Mouse (Mus musculus) embryonic facial prominence, embryonic 11.5 days (tissue): ENCODE measurements around the gene Tns3. TPM values are rescaled to one million over a fixed set of nuclear protein-coding genes. Genes with fewer than 3 reads are reported as not detected.

Experiments
- ATAC-seq: fragments of 200-750 bp; cut with Nextera tagmentation; replicated peaks from 2 replicates; pipeline ENCODE4 v1.8.0; 2017; ENCODE audit warnings: low read depth; ENCODE audit not compliant: insufficient number of reproducible peaks, low FRiP score, low TSS enrichment
- DNase-seq: peaks from one replicate; pipeline ENCODE4 v3.0.0-alpha.2; 2015; ENCODE audit warnings: low spot score
- H3K27ac ChIP-seq: fragments of 300-500 bp; sonication (generic); replicated peaks from 2 replicates; pipeline ENCODE4 v1.5.1; 2014; ENCODE audit warnings: mild to moderate bottlenecking, low read depth, low read length, control low read depth
- H3K27me3 ChIP-seq: fragments of 300-500 bp; sonication (generic); 2 replicates; pipeline ENCODE4 v1.6.1; 2014; ENCODE audit warnings: mild to moderate bottlenecking, low read length, moderate library complexity, mixed read lengths; ENCODE audit not compliant: control insufficient read depth, insufficient read depth
- H3K36me3 ChIP-seq: fragments of 300-500 bp; sonication (generic); replicated peaks from 2 replicates; pipeline ENCODE4 v1.6.1; 2014; ENCODE audit warnings: low read depth, mild to moderate bottlenecking, low read length, moderate library complexity, mixed read lengths; ENCODE audit not compliant: control insufficient read depth, insufficient read depth
- H3K4me1 ChIP-seq: fragments of 300-500 bp; sonication (generic); 2 replicates; pipeline ENCODE4 v1.6.1; 2014; ENCODE audit warnings: low read length, mixed read lengths; ENCODE audit not compliant: control insufficient read depth, insufficient read depth
- H3K4me2 ChIP-seq: fragments of 300-500 bp; sonication (generic); 2 replicates; pipeline ENCODE4 v1.6.1; 2014; ENCODE audit warnings: low read depth, mild to moderate bottlenecking, control low read depth, low read length, moderate library complexity
- H3K4me3 ChIP-seq: fragments of 300-500 bp; sonication (generic); 2 replicates; pipeline ENCODE4 v1.5.1; 2014; ENCODE audit warnings: low read depth, low read length, control low read depth
- H3K9ac ChIP-seq: fragments of 300-500 bp; sonication (generic); replicated peaks from 2 replicates; pipeline ENCODE4 v1.6.1; 2014; ENCODE audit warnings: mild to moderate bottlenecking, control low read depth, low read length
- H3K9me3 ChIP-seq: fragments of 300-500 bp; sonication (generic); replicated peaks from 2 replicates; pipeline ENCODE4 v1.6.1; 2016; ENCODE audit warnings: mild to moderate bottlenecking, low read length, inconsistent platforms, mixed read lengths; ENCODE audit not compliant: control insufficient read depth
- WGBS: fragments of 180-500 bp; shearing (Covaris S2); extraction: QIAGEN DNeasy Blood & Tissue Kit; methylation state at CpG from one replicate; pipeline ENCODE4 v1.1.7; 2014; 5-methylcytosine and 5-hydroxymethylcytosine counted together
- polyA plus RNA-seq: library from polyadenylated mRNA; unstranded; fragments of >200 nt; fragmentation: Nextera tagmentation; extraction: Ambion mirVana; gene quantifications from 2 replicates; pipeline ENCODE4 v1.2.1, GENCODE M21; 2014

Tns3 gene
- polyA plus RNA-seq, 1 experiment from 2014 or later: 14.9 TPM

GRCm38 (mm10) chr11:8602606-8603005, 61.7 kb downstream of the Tns3 start:
- Histone ChIP-seq H3K27me3 (no peaks in the 10 kb centered on the region), H3K27ac (no peak overlapping the region), H3K4me3 (no peak overlapping the region), H3K4me1 (no peaks in the 10 kb centered on the region), H3K9ac (no peak overlapping the region), H3K9me3 (no peaks in the 10 kb centered on the region), H3K4me2 (no peak overlapping the region), H3K36me3 (no peaks in the 10 kb centered on the region; the same call in none of the 2 replicates)
- 88% methylated on average over 1 of the region's 1 CpGs for WGBS
- no peak for DNase-seq
- no peak for ATAC-seq

DNA sequence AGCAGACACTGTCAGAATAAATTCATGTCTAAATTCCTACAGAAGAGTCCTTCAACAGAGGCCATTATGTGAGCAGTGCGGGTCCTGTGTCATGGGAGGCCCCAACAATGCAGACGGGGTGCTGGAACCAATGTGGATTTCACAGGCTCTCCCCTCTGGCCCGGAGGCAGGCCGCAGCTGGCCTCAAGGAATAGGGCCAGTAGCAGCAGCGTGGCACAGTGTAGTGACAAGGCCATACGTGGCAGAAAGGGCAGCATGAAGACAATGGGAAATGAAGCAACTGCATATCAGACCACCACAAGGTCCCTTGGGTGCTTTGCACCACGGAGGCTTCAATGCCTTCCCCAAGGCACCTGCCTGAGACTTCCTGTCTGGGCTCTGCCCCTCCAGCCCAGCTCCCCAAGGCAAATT, 62.9 kb downstream of the Tns3 start:
- DNase-seq: peak; percentile 30
- 36% methylated on average over 7 of the region's 7 CpGs for WGBS

GRCm38 (mm10) chr11:8595642-8596041, 68.7 kb downstream of the Tns3 start:
- ATAC-seq: no peak
- DNase-seq: no peak
- H3K4me3 ChIP-seq: no peak overlapping the region
- no peak overlapping the region for H3K27ac ChIP-seq
- H3K36me3 ChIP-seq: no peaks in the 10 kb centered on the region; the same call in none of the 2 replicates
- WGBS: 61% methylated on average over 5 of the region's 5 CpGs
- no peaks in the 10 kb centered on the region for H3K9me3 ChIP-seq
- no peak overlapping the region for H3K4me2 ChIP-seq
- H3K27me3 ChIP-seq: no peaks in the 10 kb centered on the region
- no peak overlapping the region for H3K9ac ChIP-seq
- H3K4me1 ChIP-seq: no peaks in the 10 kb centered on the region

More for the DNA sequence above, 62.9 kb downstream of the Tns3 start:
- Histone ChIP-seq H3K36me3 (no peaks in the 10 kb centered on the region; the same call in none of the 2 replicates), H3K4me2 (no peak overlapping the region), H3K9ac (no peak overlapping the region), H3K27me3 (no peaks in the 10 kb centered on the region), H3K4me3 (no peak overlapping the region), H3K9me3 (no peaks in the 10 kb centered on the region), H3K4me1 (no peaks in the 10 kb centered on the region), H3K27ac (0 out of 2 replicates have a peak overlapping the region, but pooled peaks have one; percentile 5)
- ATAC-seq: peak; percentile 69; the same call in 1 of the 2 replicates

DNA sequence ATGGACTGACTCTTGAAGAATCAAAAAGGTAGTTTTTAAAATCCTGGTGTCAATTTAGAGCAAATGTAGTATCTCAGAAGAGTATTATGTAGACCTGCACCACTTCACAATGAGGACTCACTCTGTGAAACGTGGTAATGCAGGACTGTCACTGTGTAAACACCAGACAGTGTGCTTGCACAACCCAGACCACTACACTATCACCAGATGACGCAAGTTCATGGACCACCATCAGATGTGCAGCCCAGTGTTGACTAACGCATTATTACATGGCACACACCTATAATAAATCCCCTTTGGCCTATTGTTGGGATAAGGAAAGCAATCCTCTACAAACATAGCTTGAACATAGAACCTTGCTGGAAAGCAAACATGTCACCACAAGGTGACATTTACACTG, 71.2 kb downstream of the Tns3 start:
- 90% methylated on average over 3 of the region's 3 CpGs for WGBS
- no peaks in the 10 kb centered on the region for H3K9me3 ChIP-seq
- H3K4me2 ChIP-seq: no peak overlapping the region
- ATAC-seq (no peak), DNase-seq (no peak)
- no peaks in the 10 kb centered on the region for H3K4me1 ChIP-seq
- H3K4me3 ChIP-seq: no peak overlapping the region
- H3K36me3 ChIP-seq: no peaks in the 10 kb centered on the region
- H3K27me3 ChIP-seq: no peaks in the 10 kb centered on the region
- H3K27ac ChIP-seq: no peak overlapping the region
- no peak overlapping the region for H3K9ac ChIP-seq

GRCm38 (mm10) chr11:8591271-8591670, 73.1 kb downstream of the Tns3 start:
- 91% methylated on average over 5 of the region's 5 CpGs for WGBS
- DNase-seq (no peak), ATAC-seq (no peak)
- Histone ChIP-seq H3K27me3 (no peaks in the 10 kb centered on the region), H3K36me3 (no peaks in the 10 kb centered on the region), H3K4me1 (no peaks in the 10 kb centered on the region), H3K4me2 (no peak overlapping the region), H3K9ac (no peak overlapping the region), H3K4me3 (no peak overlapping the region), H3K27ac (no peak overlapping the region), H3K9me3 (no peaks in the 10 kb centered on the region)

GRCm38 (mm10) chr11:8589226-8589905, 75.0 kb downstream of the Tns3 start:
- Histone ChIP-seq H3K36me3 (no peaks in the 10 kb centered on the region), H3K9ac (no peak overlapping the region), H3K4me3 (no peak overlapping the region), H3K27me3 (no peaks in the 10 kb centered on the region), H3K27ac (no peak overlapping the region), H3K9me3 (no peaks in the 10 kb centered on the region), H3K4me1 (no peaks in the 10 kb centered on the region), H3K4me2 (no peak overlapping the region)
- WGBS: 68% methylated on average over 9 of the region's 9 CpGs
- DNase-seq (no peak), ATAC-seq (no peak)

DNA sequence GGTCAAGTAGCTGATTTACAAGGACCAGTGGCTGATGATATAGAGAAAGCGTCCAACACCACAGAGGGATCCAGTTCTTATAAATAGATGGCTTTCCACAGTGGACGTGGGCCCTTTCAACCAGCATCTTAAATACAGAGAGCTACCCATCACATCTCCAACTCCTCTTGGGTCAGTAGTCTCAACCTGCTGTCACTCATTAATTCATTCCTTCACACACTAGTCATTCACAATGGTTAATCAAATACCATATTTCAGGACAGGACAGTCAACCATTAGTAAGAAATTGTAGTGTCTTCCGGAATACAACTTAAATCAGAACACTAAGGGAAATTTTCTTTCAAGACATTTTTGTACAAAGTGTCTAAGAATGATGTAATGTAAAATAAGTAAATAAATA, 76.4 kb downstream of the Tns3 start:
- H3K27me3 ChIP-seq: no peaks in the 10 kb centered on the region
- H3K27ac ChIP-seq: no peak overlapping the region
- H3K9me3 ChIP-seq: no peaks in the 10 kb centered on the region
- WGBS: 91% methylated on average over 3 of the region's 3 CpGs
- no peak for DNase-seq
- H3K4me2 ChIP-seq: no peak overlapping the region
- no peaks in the 10 kb centered on the region for H3K36me3 ChIP-seq
- H3K4me1 ChIP-seq: no peaks in the 10 kb centered on the region
- no peak overlapping the region for H3K4me3 ChIP-seq
- no peak for ATAC-seq
- no peak overlapping the region for H3K9ac ChIP-seq

- no peak overlapping the region for H3K27ac ChIP-seq
- no peaks in the 10 kb centered on the region for H3K9me3 ChIP-seq
- H3K36me3 ChIP-seq: no peaks in the 10 kb centered on the region
- no peaks in the 10 kb centered on the region for H3K4me1 ChIP-seq
- ATAC-seq: 0 out of 2 replicates have a peak, but pooled peaks have one; percentile 22
- DNase-seq: no peak
- H3K27me3 ChIP-seq: no peaks in the 10 kb centered on the region
- no peak overlapping the region for H3K9ac ChIP-seq
- 57% methylated on average over 10 of the region's 10 CpGs for WGBS
- H3K4me2 ChIP-seq: no peak overlapping the region
- H3K4me3 ChIP-seq: no peak overlapping the region
Measured at GRCm38 (mm10) chr11:8586996-8587644, 77.2 kb downstream of the Tns3 start.
